Mouse (Mus musculus) heart, embryonic 12.5 days (tissue): Measurements from ENCODE around the gene Abcg1. TPM values are rescaled to one million over a fixed set of nuclear protein-coding genes. Genes with fewer than 3 reads are reported as not detected.

Experiments used
- ATAC-seq: fragments of 200-750 bp; cut with Nextera tagmentation; 2 replicates; pipeline ENCODE4 v1.8.0; 2017; ENCODE audit warnings: moderate TSS enrichment, moderate library complexity; ENCODE audit not compliant: insufficient number of reproducible peaks, low FRiP score
- H3K27ac ChIP-seq: fragments of 300-500 bp; sonication (generic); 2 replicates; pipeline ENCODE4 v1.5.1; 2016; ENCODE audit warnings: mild to moderate bottlenecking, moderate library complexity; ENCODE audit not compliant: poor library complexity, severe bottlenecking
- H3K27me3 ChIP-seq: fragments of 300-500 bp; sonication (generic); replicated peaks from 2 replicates; pipeline ENCODE4 v1.6.1; 2016; ENCODE audit warnings: mild to moderate bottlenecking, moderate library complexity
- H3K36me3 ChIP-seq: fragments of 300-500 bp; sonication (generic); 2 replicates; pipeline ENCODE4 v1.6.1; 2016; ENCODE audit warnings: mild to moderate bottlenecking, moderate library complexity
- H3K4me1 ChIP-seq: fragments of 300-500 bp; sonication (generic); replicated peaks from 2 replicates; pipeline ENCODE4 v1.6.1; 2016; ENCODE audit warnings: mild to moderate bottlenecking
- H3K4me2 ChIP-seq: fragments of 300-500 bp; sonication (generic); 2 replicates; pipeline ENCODE4 v1.6.1; 2016; ENCODE audit warnings: mild to moderate bottlenecking, moderate library complexity
- H3K4me3 ChIP-seq: fragments of 300-500 bp; sonication (generic); 2 replicates; pipeline ENCODE4 v1.5.1; 2016; ENCODE audit warnings: mild to moderate bottlenecking
- H3K9ac ChIP-seq: fragments of 300-500 bp; sonication (generic); 2 replicates; pipeline ENCODE4 v1.6.1; 2016; ENCODE audit warnings: mild to moderate bottlenecking, moderate library complexity
- H3K9me3 ChIP-seq: fragments of 300-500 bp; sonication (generic); replicated peaks from 2 replicates; pipeline ENCODE4 v1.6.1; 2016; ENCODE audit warnings: mild to moderate bottlenecking, moderate library complexity
- WGBS: fragments of 180-500 bp; shearing (Covaris S2); methylation state at CpG from one replicate; pipeline ENCODE4 v1.1.7; 2016; 5-methylcytosine and 5-hydroxymethylcytosine counted together
- polyA plus RNA-seq: library from polyadenylated mRNA; unstranded; fragments of >200 nt; fragmentation: Nextera tagmentation; extraction: Ambion mirVana; gene quantifications from 2 replicates; pipeline ENCODE4 v1.2.1, GENCODE M21; 2016

The Abcg1 gene
- polyA plus RNA-seq, 1 experiment from 2014 or later = 6.6 TPM

DNA sequence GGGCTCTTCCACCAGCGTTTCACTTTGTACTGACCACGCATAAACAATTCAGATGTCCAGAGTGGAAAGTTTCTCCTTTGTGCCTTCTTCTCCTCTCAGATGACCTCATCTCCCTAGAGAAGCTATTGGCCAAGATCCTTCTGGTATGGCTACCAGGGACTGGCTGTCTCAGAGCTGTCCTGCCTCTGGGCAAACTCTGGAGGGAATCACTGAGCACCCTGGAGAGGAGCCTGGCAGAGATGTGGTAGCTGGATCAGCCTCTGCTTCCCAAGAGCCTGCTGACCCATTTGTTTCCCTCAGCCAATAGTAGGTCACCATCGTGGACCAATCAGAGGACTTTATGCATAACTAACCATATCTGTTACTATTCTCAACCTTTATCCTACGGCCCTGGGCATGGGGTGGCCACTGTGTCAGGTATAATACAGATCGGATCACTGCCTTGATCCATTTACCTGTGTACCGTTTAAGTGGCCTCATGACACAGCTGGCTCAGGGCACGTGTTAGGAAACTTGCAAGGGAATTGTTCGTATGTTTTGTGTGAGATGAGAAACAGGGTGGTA, 45.6 kb downstream of the Abcg1 start:
- no peak overlapping the region for H3K4me2 ChIP-seq
- no peak for ATAC-seq
- 0 out of 2 replicates have a peak, but pooled peaks cover 5% of the 10 kb centered on the region for H3K4me1 ChIP-seq
- no peaks in the 10 kb centered on the region for H3K36me3 ChIP-seq
- no peak overlapping the region for H3K4me3 ChIP-seq
- 83% methylated on average over 8 of the region's 8 CpGs for WGBS
- 0 out of 2 replicates have a peak, but pooled peaks cover 7% of the 10 kb centered on the region for H3K27me3 ChIP-seq
- H3K27ac ChIP-seq = no peak overlapping the region
- no peak overlapping the region for H3K9ac ChIP-seq
- no peaks in the 10 kb centered on the region for H3K9me3 ChIP-seq

DNA sequence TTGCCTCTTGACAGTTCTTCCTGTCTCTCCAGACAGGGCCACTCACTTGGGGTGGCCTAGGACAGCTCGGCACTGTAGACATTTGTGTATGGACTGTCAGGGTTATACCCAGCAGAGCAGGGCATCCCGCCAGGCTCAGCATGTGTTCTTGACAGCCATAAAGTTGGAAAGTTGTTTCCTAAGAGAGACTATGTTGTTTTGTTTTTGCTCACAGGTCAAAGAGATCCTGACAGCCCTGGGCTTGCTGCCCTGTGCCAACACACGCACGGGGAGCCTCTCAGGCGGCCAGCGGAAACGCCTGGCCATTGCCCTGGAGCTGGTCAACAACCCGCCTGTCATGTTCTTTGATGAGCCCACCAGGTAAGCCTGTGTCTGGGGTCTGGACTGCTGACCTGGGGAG, 46.3 kb downstream of the Abcg1 start:
- Histone ChIP-seq H3K9ac (no peak overlapping the region), H3K4me2 (no peak overlapping the region), H3K9me3 (no peaks in the 10 kb centered on the region), H3K27ac (no peak overlapping the region), H3K4me3 (no peak overlapping the region), H3K36me3 (peaks cover 4% of the 10 kb centered on the region; the same call in 1 of the 2 replicates), H3K27me3 (0 out of 2 replicates have a peak, but pooled peaks cover 7% of the 10 kb centered on the region), H3K4me1 (0 out of 2 replicates have a peak, but pooled peaks cover under 1% of the 10 kb centered on the region)
- ATAC-seq = no peak
- WGBS = 86% methylated on average over 8 of the region's 8 CpGs

GRCm38 (mm10) chr17:31108388-31108787, 50.9 kb downstream of the Abcg1 start:
- no peak for ATAC-seq

DNA sequence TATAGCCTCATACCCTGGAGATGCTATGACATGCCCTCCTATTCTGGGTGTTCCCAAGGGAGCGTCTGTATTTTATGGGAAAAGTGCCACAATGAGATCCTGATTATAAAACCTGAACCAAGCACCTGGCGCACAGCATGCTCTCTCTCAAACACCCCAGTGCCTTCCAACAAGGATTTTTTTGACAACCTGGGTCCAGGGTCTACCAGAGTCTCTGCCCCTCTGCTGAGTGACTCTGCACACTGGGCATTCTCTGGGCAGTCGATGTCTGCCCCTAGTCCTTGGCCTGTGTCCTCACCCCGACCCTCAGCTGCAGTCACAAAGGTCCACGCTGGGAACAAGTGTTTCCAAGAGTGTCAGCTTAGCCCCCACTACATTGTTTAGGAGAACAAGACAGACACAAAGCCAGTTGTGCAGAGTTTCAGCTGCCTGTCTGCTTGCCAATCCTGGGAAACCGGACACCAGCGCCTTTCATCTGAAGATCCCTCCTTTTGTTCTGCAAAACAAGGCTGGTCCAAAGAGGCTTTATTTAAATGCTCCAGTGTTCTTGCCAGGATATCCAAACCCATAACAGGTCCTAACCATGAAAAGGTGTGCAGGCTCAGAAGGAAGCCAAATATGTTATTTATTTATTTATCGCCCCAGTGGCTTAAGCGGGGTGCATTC, 55.8 kb downstream of the Abcg1 start:
- Histone ChIP-seq H3K9me3 (no peaks in the 10 kb centered on the region), H3K27ac (no peak overlapping the region), H3K9ac (no peak overlapping the region), H3K4me3 (no peak overlapping the region), H3K27me3 (no peaks in the 10 kb centered on the region), H3K4me2 (no peak overlapping the region), H3K36me3 (peaks cover 4% of the 10 kb centered on the region; the same call in 1 of the 2 replicates), H3K4me1 (no peaks in the 10 kb centered on the region)
- no peak for ATAC-seq
- 73% methylated on average over 9 of the region's 9 CpGs for WGBS

More at GRCm38 (mm10) chr17:31108388-31108787, 50.9 kb downstream of the Abcg1 start:
- H3K9ac ChIP-seq = no peak overlapping the region
- no peaks in the 10 kb centered on the region for H3K4me1 ChIP-seq
- peaks cover 4% of the 10 kb centered on the region; the same call in 1 of the 2 replicates for H3K36me3 ChIP-seq
- H3K27ac ChIP-seq = no peak overlapping the region
- H3K4me3 ChIP-seq = no peak overlapping the region
- H3K27me3 ChIP-seq = no peaks in the 10 kb centered on the region
- no peak overlapping the region for H3K4me2 ChIP-seq
- 84% methylated on average over 15 of the region's 15 CpGs for WGBS
- no peaks in the 10 kb centered on the region for H3K9me3 ChIP-seq

GRCm38 (mm10) chr17:31116063-31116462, 58.6 kb downstream of the Abcg1 start:
- Histone ChIP-seq H3K27ac (no peak overlapping the region), H3K4me1 (no peaks in the 10 kb centered on the region), H3K9me3 (no peaks in the 10 kb centered on the region), H3K9ac (no peak overlapping the region), H3K4me2 (no peak overlapping the region), H3K4me3 (no peak overlapping the region), H3K36me3 (no peaks in the 10 kb centered on the region), H3K27me3 (no peaks in the 10 kb centered on the region; the same call in 1 of the 2 replicates)
- no peak for ATAC-seq
- WGBS = 45% methylated on average over 6 of the region's 6 CpGs

DNA sequence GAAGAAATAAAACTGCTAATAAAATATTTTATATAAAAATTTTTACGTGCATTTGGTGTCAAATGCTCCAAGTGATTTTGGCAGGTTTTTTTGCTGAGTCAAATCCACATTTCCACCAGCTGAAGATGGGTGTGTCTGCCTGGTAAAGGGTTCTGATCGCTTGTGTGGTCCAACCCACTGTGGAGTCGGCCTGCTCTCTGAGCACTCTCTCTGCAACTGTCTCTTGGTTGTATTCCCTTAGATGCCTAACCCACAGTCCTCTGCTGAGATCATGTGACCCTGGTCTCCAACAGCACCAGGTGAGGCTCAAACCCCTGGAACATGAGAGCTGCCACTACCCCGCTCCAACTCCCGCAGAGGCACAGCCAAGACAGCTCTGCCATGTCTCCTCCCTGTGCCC, 60.5 kb downstream of the Abcg1 start:
- Histone ChIP-seq H3K27me3 (no peaks in the 10 kb centered on the region; the same call in 1 of the 2 replicates), H3K4me2 (no peak overlapping the region), H3K36me3 (no peaks in the 10 kb centered on the region), H3K9ac (no peak overlapping the region), H3K4me3 (no peak overlapping the region), H3K9me3 (no peaks in the 10 kb centered on the region), H3K4me1 (no peaks in the 10 kb centered on the region), H3K27ac (no peak overlapping the region)
- WGBS = 84% methylated on average over 5 of the region's 5 CpGs
- no peak for ATAC-seq

GRCm38 (mm10) chr17:31119429-31119828, 62.0 kb downstream of the Abcg1 start:
- H3K4me3 ChIP-seq = no peak overlapping the region
- 6% methylated on average over 7 of the region's 7 CpGs for WGBS
- H3K36me3 ChIP-seq = no peaks in the 10 kb centered on the region
- ATAC-seq = peak; percentile 22; the same call in 1 of the 2 replicates
- H3K9ac ChIP-seq = no peak overlapping the region
- no peak overlapping the region for H3K27ac ChIP-seq
- H3K9me3 ChIP-seq = no peaks in the 10 kb centered on the region
- no peak overlapping the region for H3K4me2 ChIP-seq
- H3K4me1 ChIP-seq = no peaks in the 10 kb centered on the region
- no peaks in the 10 kb centered on the region; the same call in 1 of the 2 replicates for H3K27me3 ChIP-seq

GRCm38 (mm10) chr17:31121975-31122374, 64.5 kb downstream of the Abcg1 start:
- H3K9ac ChIP-seq = no peak overlapping the region
- no peak overlapping the region for H3K4me3 ChIP-seq
- no peak for ATAC-seq
- H3K4me1 ChIP-seq = no peaks in the 10 kb centered on the region
- 8% methylated on average over 8 of the region's 8 CpGs for WGBS
- H3K36me3 ChIP-seq = no peaks in the 10 kb centered on the region
- H3K4me2 ChIP-seq = no peak overlapping the region
- peaks cover 3% of the 10 kb centered on the region; the same call in 1 of the 2 replicates for H3K27me3 ChIP-seq
- H3K27ac ChIP-seq = no peak overlapping the region
- H3K9me3 ChIP-seq = no peaks in the 10 kb centered on the region

DNA sequence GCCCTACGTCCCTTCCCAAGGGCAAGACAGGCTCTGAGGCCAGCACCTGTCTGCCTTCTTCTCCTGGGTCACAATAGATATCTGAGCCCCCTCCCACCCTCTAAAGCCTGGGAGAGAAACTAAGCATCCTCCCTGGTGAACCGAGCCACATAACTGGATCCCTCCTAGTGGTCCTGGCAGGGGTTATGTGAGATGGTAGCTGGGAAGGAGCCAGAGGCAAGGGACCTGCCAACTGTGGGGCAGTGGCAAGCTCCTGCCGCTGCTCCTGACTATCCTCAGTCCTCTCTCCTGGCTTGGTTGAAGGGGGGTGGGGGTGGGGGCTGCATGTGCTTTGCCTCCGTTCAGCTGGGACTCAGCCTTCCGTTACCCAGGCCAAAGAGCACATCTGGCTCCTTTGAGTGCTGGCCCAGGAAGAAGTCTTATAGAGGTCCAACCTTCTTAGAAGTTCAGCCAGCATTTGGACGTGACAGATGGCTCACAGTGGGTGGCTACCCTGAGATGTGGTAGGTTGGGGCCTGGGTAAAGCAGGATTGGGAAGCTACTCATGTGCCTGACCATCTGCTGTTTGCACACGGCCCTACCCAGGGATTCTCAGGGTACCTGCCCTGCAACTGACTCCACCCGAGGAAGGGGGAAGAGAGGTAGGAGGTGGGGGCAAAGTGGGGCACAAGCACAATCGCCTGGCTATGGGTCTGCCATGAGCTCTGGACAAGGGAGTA, 68.2 kb downstream of the Abcg1 start:
- Histone ChIP-seq H3K36me3 (no peaks in the 10 kb centered on the region), H3K27ac (no peak overlapping the region), H3K4me2 (no peak overlapping the region), H3K4me1 (no peaks in the 10 kb centered on the region), H3K9ac (no peak overlapping the region), H3K4me3 (no peak overlapping the region), H3K9me3 (no peaks in the 10 kb centered on the region), H3K27me3 (peaks cover 12% of the 10 kb centered on the region)
- ATAC-seq = no peak
- WGBS = 29% methylated on average over 9 of the region's 9 CpGs

- Histone ChIP-seq H3K36me3 (no peaks in the 10 kb centered on the region), H3K27me3 (peaks cover 13% of the 10 kb centered on the region), H3K4me1 (no peaks in the 10 kb centered on the region), H3K9ac (no peak overlapping the region), H3K4me3 (no peak overlapping the region), H3K27ac (no peak overlapping the region), H3K9me3 (no peaks in the 10 kb centered on the region), H3K4me2 (no peak overlapping the region)
- ATAC-seq = no peak
- 70% methylated on average over 9 of the region's 9 CpGs for WGBS
These were observed 71.3 kb downstream of the Abcg1 start for GRCm38 (mm10) chr17:31128708-31129318.

- Histone ChIP-seq H3K27me3 (peaks cover 16% of the 10 kb centered on the region), H3K9ac (no peak within 1 kb of the TSS), H3K27ac (no peak within 1 kb of the TSS), H3K4me1 (no peaks in the 10 kb centered on the region), H3K36me3 (no peaks in the 10 kb centered on the region), H3K9me3 (no peaks in the 10 kb centered on the region), H3K4me3 (no peak within 1 kb of the TSS), H3K4me2 (no peak within 1 kb of the TSS)
- 35% methylated on average over 2 of the region's 2 CpGs for WGBS
- no peak for ATAC-seq
These were observed 72.0 kb downstream of the Abcg1 start, which contains the start of gene Tff3 for GRCm38 (mm10) chr17:31129452-31129851. Tff3 (minus strand) TSS chr17:31129646.
